Mouse (Mus musculus) MEL (cell line): ENCODE measurements around the gene Rcor2. TPM values are rescaled to one million over a fixed set of nuclear protein-coding genes. Genes with fewer than 3 reads are reported as not detected.

Experiments used
- DNase-seq: peaks from one replicate; pipeline ENCODE4 v3.0.0; 2011; ENCODE audit warnings: low read depth, low spot score
- H3K27ac ChIP-seq: 2 replicates; pipeline ENCODE4 v1.5.1; 2012; ENCODE audit warnings: low read depth, mild to moderate bottlenecking, control low read depth, low read length, moderate library complexity; ENCODE audit not compliant: control insufficient read depth
- H3K27me3 ChIP-seq, 2 experiments: fragments of 150-350 bp in 1 of 2; sonication (generic) in 1 of 2; 2 replicates each; pipeline ENCODE4 v1.6.1; 2012; ENCODE audit warnings: low read length in 2 of 2, mild to moderate bottlenecking in 2 of 2, improper control_type of control experiment in 1 of 2, moderate library complexity in 1 of 2; ENCODE audit not compliant: insufficient read depth in 2 of 2, control insufficient read depth in 1 of 2
- H3K36me3 ChIP-seq, 2 experiments: 2 replicates each; pipeline ENCODE4 v1.6.1; 2012 to 2014; ENCODE audit warnings: low read length in 2 of 2, improper control_type of control experiment in 1 of 2, inconsistent platforms in 1 of 2, mild to moderate bottlenecking in 1 of 2; ENCODE audit not compliant: insufficient read depth in 2 of 2, control insufficient read depth in 1 of 2
- H3K4me1 ChIP-seq, 2 experiments: fragments of 150-350 bp in 1 of 2; sonication (generic) in 1 of 2; 2 replicates each; pipeline ENCODE4 v1.6.1; 2012; ENCODE audit warnings: low read length in 2 of 2, improper control_type of control experiment in 1 of 2, mild to moderate bottlenecking in 1 of 2; ENCODE audit not compliant: insufficient read depth in 2 of 2, control insufficient read depth in 1 of 2
- H3K4me3 ChIP-seq, 2 experiments: fragments of 150-350 bp in 1 of 2; sonication (generic) in 1 of 2; 2 replicates each; pipeline ENCODE4 v1.5.1; 2012; ENCODE audit warnings: low read depth in 2 of 2, low read length in 2 of 2, mild to moderate bottlenecking in 2 of 2, moderate library complexity in 2 of 2, control low read depth in 1 of 2, improper control_type of control experiment in 1 of 2; ENCODE audit not compliant: control insufficient read depth in 1 of 2, insufficient read depth in 1 of 2
- H3K79me2 ChIP-seq: 2 replicates; pipeline ENCODE4 v1.6.1; 2012; ENCODE audit warnings: mild to moderate bottlenecking, low read length, moderate library complexity; ENCODE audit not compliant: control insufficient read depth, poor library complexity, insufficient read depth
- H3K9ac ChIP-seq: 2 replicates; pipeline ENCODE4 v1.6.1; 2012; ENCODE audit warnings: low read depth, mild to moderate bottlenecking, control low read depth, low read length, moderate library complexity; ENCODE audit not compliant: control insufficient read depth, poor library complexity, severe bottlenecking
- H3K9me3 ChIP-seq: fragments of 150-350 bp; sonication (generic); replicated peaks from 2 replicates; pipeline ENCODE4 v1.6.1; 2012; ENCODE audit warnings: mild to moderate bottlenecking, low read length, improper control_type of control experiment, moderate library complexity; ENCODE audit not compliant: insufficient read depth
- BHLHE40 ChIP-seq: IDR thresholded peaks from 2 replicates; pipeline ENCODE4 v1.6.1; 2012; ENCODE audit warnings: low read depth, mild to moderate bottlenecking, inconsistent platforms, low read length, improper control_type of control experiment, borderline replicate concordance
- CTCF ChIP-seq, 3 experiments: IDR thresholded peaks in 2 of 3; conservative IDR thresholded peaks in 1 of 3; 2 replicates each; pipeline ENCODE4 v1.5.1; 2011 to 2012; ENCODE audit warnings: low read length in 3 of 3, low read depth in 2 of 3, mild to moderate bottlenecking in 2 of 3, improper control_type of control experiment in 1 of 3, inconsistent platforms in 1 of 3, mixed read lengths in 1 of 3, moderate library complexity in 1 of 3; ENCODE audit not compliant: control insufficient read depth in 1 of 3, insufficient read depth in 1 of 3, poor library complexity in 1 of 3, severe bottlenecking in 1 of 3
- EP300 ChIP-seq, 2 experiments: IDR thresholded peaks; 2 replicates each; pipeline ENCODE4 v1.6.1; 2011; ENCODE audit warnings: improper control_type of control experiment in 2 of 2, low read length in 2 of 2, low read depth in 1 of 2, mild to moderate bottlenecking in 1 of 2
- ETS1 ChIP-seq: IDR thresholded peaks from 2 replicates; pipeline ENCODE4 v1.6.1; 2012; ENCODE audit warnings: low read depth, mild to moderate bottlenecking, inconsistent platforms, low read length, improper control_type of control experiment, moderate library complexity
- GABPA ChIP-seq: IDR thresholded peaks from 2 replicates; pipeline ENCODE4 v1.6.1; 2012; ENCODE audit warnings: low read depth, mild to moderate bottlenecking, inconsistent platforms, low read length, improper control_type of control experiment, moderate library complexity
- GATA1 ChIP-seq: IDR thresholded peaks from 2 replicates; pipeline ENCODE4 v1.6.1; 2011; ENCODE audit warnings: low read depth, low read length, improper control_type of control experiment
- MAFK ChIP-seq: IDR thresholded peaks from 2 replicates; pipeline ENCODE4 v1.6.1; 2011; ENCODE audit warnings: low read depth, mild to moderate bottlenecking, low read length, improper control_type of control experiment, borderline replicate concordance
- MAX ChIP-seq: IDR thresholded peaks from 2 replicates; pipeline ENCODE4 v1.6.1; 2011; ENCODE audit warnings: low read length, improper control_type of control experiment
- MAZ ChIP-seq: IDR thresholded peaks from 2 replicates; pipeline ENCODE4 v1.6.1; 2012; ENCODE audit warnings: low read depth, mild to moderate bottlenecking, inconsistent platforms, low read length, improper control_type of control experiment
- MXI1 ChIP-seq: IDR thresholded peaks from 2 replicates; pipeline ENCODE4 v1.6.1; 2011; ENCODE audit warnings: mild to moderate bottlenecking, low read depth, low read length, improper control_type of control experiment
- MYB ChIP-seq: IDR thresholded peaks from 2 replicates; pipeline ENCODE4 v1.6.1; 2011; ENCODE audit warnings: mild to moderate bottlenecking, low read depth, low read length, improper control_type of control experiment
- NELFE ChIP-seq: IDR thresholded peaks from 2 replicates; pipeline ENCODE4 v1.6.1; 2011; ENCODE audit warnings: low read depth, low read length, improper control_type of control experiment
- POLR2A ChIP-seq, 2 experiments: IDR thresholded peaks; 2 replicates each; pipeline ENCODE4 v1.6.1; 2011 to 2012; ENCODE audit warnings: low read length in 2 of 2, mild to moderate bottlenecking in 2 of 2, control low read depth in 1 of 2, improper control_type of control experiment in 1 of 2, low read depth in 1 of 2, moderate library complexity in 1 of 2; ENCODE audit not compliant: control insufficient read depth in 1 of 2, insufficient read depth in 1 of 2, poor library complexity in 1 of 2
- POLR2AphosphoS5 ChIP-seq: IDR thresholded peaks from 2 replicates; pipeline ENCODE4 v1.6.1; 2012; ENCODE audit warnings: low read depth, borderline replicate concordance, mild to moderate bottlenecking, inconsistent platforms, low read length, moderate library complexity, mixed read lengths
- RAD21 ChIP-seq: IDR thresholded peaks from 2 replicates; pipeline ENCODE4 v1.6.1; 2011; ENCODE audit warnings: mild to moderate bottlenecking, low read depth, low read length, improper control_type of control experiment
- RCOR1 ChIP-seq: IDR thresholded peaks from 2 replicates; pipeline ENCODE4 v1.6.1; 2012; ENCODE audit warnings: low read depth, mild to moderate bottlenecking, inconsistent platforms, low read length, improper control_type of control experiment
- SIN3A ChIP-seq: IDR thresholded peaks from 2 replicates; pipeline ENCODE4 v1.6.1; 2012; ENCODE audit warnings: low read length, improper control_type of control experiment, inconsistent platforms
- SMC3 ChIP-seq: IDR thresholded peaks from 2 replicates; pipeline ENCODE4 v1.6.1; 2011; ENCODE audit warnings: low read depth, low read length, improper control_type of control experiment
- TAL1 ChIP-seq: IDR thresholded peaks from 2 replicates; pipeline ENCODE4 v1.6.1; 2012; ENCODE audit warnings: mild to moderate bottlenecking, inconsistent platforms, low read length, moderate library complexity, mixed read lengths
- TBP ChIP-seq: IDR thresholded peaks from 2 replicates; pipeline ENCODE4 v1.8.0; 2011; ENCODE audit warnings: low read depth, low read length, improper control_type of control experiment
- TCF12 ChIP-seq: IDR thresholded peaks from 2 replicates; pipeline ENCODE4 v1.6.1; 2014; ENCODE audit warnings: low read depth, mild to moderate bottlenecking, inconsistent platforms, low read length, improper control_type of control experiment, moderate library complexity
- UBTF ChIP-seq: IDR thresholded peaks from 2 replicates; pipeline ENCODE4 v1.6.1; 2012; ENCODE audit warnings: low read depth, mild to moderate bottlenecking, inconsistent platforms, low read length, improper control_type of control experiment, moderate library complexity, borderline replicate concordance; ENCODE audit not compliant: insufficient read depth
- USF1 ChIP-seq: IDR thresholded peaks from 2 replicates; pipeline ENCODE4 v1.6.1; 2014; ENCODE audit warnings: low read depth, mild to moderate bottlenecking, inconsistent platforms, low read length, improper control_type of control experiment, moderate library complexity
- ZKSCAN1 ChIP-seq: IDR thresholded peaks from 2 replicates; pipeline ENCODE4 v1.6.1; 2012; ENCODE audit warnings: low read depth, mild to moderate bottlenecking, inconsistent platforms, low read length, improper control_type of control experiment, moderate library complexity
- ZNF384 ChIP-seq: IDR thresholded peaks from 2 replicates; pipeline ENCODE4 v1.6.1; 2012; ENCODE audit warnings: low read depth, mild to moderate bottlenecking, inconsistent platforms, low read length, improper control_type of control experiment
- polyA plus RNA-seq, 2 experiments: library from polyadenylated mRNA; stranded (reverse) in 1 of 2; unstranded in 1 of 2; fragments of >175 nt in 1 of 2; fragments of >200 nt in 1 of 2; gene quantifications; 2 replicates each; pipeline versions ENCODE4 v1.2.1 to v1.2.4; 2012; ENCODE audit warnings: low replicate concordance in 2 of 2, low read depth in 1 of 2; ENCODE audit not compliant: insufficient read length in 2 of 2, insufficient read depth in 1 of 2, missing spikeins in 1 of 2
- total RNA-seq: library from RNA; depleted of rRNA; stranded (reverse); fragments of 300-350 nt; gene quantifications from 2 replicates; pipeline ENCODE4 v1.2.3, GENCODE M21; 2012

Rcor2 gene
- total and polyA plus RNA-seq, 3 experiments = 31.4 to 60.2 TPM; not detected in 1

- TF ChIP-seq MYB (peak; percentile 59; the same call in 1 of the 2 replicates), USF1 (no peak), ETS1 (peak; percentile 53; the same call in 1 of the 2 replicates), MAFK (no peak), RCOR1 (peak; percentile 66), RAD21 (no peak), TAL1 (no peak), SIN3A (peak; percentile 16; the same call in 1 of the 2 replicates), TBP (no peak), CTCF (IDR thresholded peaks at IDR 0.05 in 2 of 3, conservative IDR thresholded peaks at IDR 0.05 in 1 of 3; ENCODE audit: control insufficient read depth in 1 of 3, insufficient read depth in 1 of 3, low read depth in 2 of 3, low read length in 3 of 3, poor library complexity in 1 of 3, severe bottlenecking in 1 of 3) (no peak), MXI1 (peak; percentile 44; the same call in 1 of the 2 replicates), GATA1 (peak; percentile 36; the same call in 1 of the 2 replicates), ZKSCAN1 (no peak), EP300 (IDR thresholded peaks at IDR 0.05; ENCODE audit: low read depth in 1 of 2, low read length in 2 of 2) (peak; percentile 48 to 71)
- peak; percentile 87 for DNase-seq
- H3K27ac ChIP-seq = peak overlapping the region; percentile 60
- no peaks in the 10 kb centered on the region for H3K9me3 ChIP-seq
- H3K9ac ChIP-seq = 0 out of 2 replicates have a peak overlapping the region, but pooled peaks have one; percentile 15
- H3K27me3 ChIP-seq = no peaks in the 10 kb centered on the region
- H3K79me2 ChIP-seq = peaks cover 49% of the 10 kb centered on the region
- peaks cover 22 to 50% of the 10 kb centered on the region in 2 experiments for H3K4me1 ChIP-seq
- peak overlapping the region in 1 of 2 experiments; percentile 21; a peak in 1 of 4 replicates for H3K4me3 ChIP-seq
- H3K36me3 ChIP-seq = peaks cover 7 to 61% of the 10 kb centered on the region in 2 experiments
Measured at GRCm38 (mm10) chr19:7314976-7315586, 48.0 kb downstream of the Rcor2 start.

- TF ChIP-seq POLR2A (IDR thresholded peaks at IDR 0.05; ENCODE audit: control insufficient read depth in 1 of 2, insufficient read depth in 1 of 2, low read depth in 1 of 2, low read length in 2 of 2, poor library complexity in 1 of 2) (no peak), MAFK (peak; percentile 80; the same call in 1 of the 2 replicates), ZNF384 (peak; percentile 73), NELFE (no peak), BHLHE40 (no peak), GATA1 (peak; percentile 85), RCOR1 (peak; percentile 96), TCF12 (peak; percentile 76), POLR2AphosphoS5 (no peak), CTCF (IDR thresholded peaks at IDR 0.05 in 2 of 3, conservative IDR thresholded peaks at IDR 0.05 in 1 of 3; ENCODE audit: control insufficient read depth in 1 of 3, insufficient read depth in 1 of 3, low read depth in 2 of 3, low read length in 3 of 3, poor library complexity in 1 of 3, severe bottlenecking in 1 of 3) (no peak), MAX (no peak), TAL1 (peak; percentile 44), ETS1 (peak; percentile 45; the same call in 1 of the 2 replicates), EP300 (IDR thresholded peaks at IDR 0.05; ENCODE audit: low read depth in 1 of 2, low read length in 2 of 2) (peak; percentile 76 to 83), GABPA (no peak), MYB (no peak), SMC3 (no peak), MXI1 (no peak; the same call in 1 of the 2 replicates), MAZ (no peak), UBTF (no peak)
- peak; percentile 61 for DNase-seq
- Histone ChIP-seq H3K79me2 (peaks cover 46% of the 10 kb centered on the region), H3K27ac (peak overlapping the region; percentile 60), H3K9ac (no peak overlapping the region), H3K4me1 (peaks cover 17 to 45% of the 10 kb centered on the region in 2 experiments), H3K4me3 (no peak overlapping the region), H3K27me3 (no peaks in the 10 kb centered on the region), H3K9me3 (no peaks in the 10 kb centered on the region), H3K36me3 (peaks cover 7 to 56% of the 10 kb centered on the region in 2 experiments)
Measured at GRCm38 (mm10) chr19:7315587-7315984, 48.5 kb downstream of the Rcor2 start.
